Mouse (Mus musculus) telencephalon, adult 2 months (tissue): ENCODE data around the gene Sdf2.

Experiments
- DNase-seq: peaks from one replicate; pipeline ENCODE4 v3.0.0-alpha.2; 2011; ENCODE audit warnings: low read depth, low spot score

Sdf2 gene

DNA sequence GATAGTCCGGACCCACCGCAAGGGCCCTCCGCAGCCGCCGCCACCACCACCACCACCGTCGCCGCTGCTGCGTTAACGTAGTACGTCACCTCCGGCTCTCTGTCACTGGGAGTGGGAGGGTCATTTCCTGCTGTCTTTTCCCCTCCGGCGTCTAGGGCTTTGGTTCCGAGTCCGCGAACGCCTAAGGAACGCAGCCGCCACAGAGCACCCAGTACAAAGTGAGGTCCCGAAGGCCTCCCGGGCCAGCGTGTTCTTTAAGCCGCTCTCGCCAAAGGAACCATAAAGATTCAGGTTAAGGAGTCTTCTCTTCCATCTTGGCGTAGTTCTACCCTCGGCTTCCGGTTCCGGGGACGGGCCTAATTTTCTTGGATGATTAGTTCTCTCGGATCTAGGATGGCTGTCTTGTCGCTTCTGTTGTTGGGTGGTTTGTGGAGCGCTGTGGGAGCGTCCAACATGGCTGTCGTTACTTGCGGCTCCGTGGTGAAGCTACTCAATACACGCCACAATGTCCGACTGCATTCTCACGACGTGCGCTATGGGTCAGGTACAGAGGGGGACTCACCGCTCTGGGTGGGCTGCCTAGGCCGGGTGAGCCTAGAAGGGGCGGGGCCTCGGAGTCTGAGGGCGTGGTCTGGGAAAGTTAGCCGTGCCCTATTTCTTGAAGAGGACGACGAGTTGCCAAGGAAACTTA lies at the start of gene Sdf2, which contains the start of gene Supt6:
Gene Sdf2, plus strand, starts transcription at position 120 of the 691 bp plus-strand sequence.
Gene Supt6, minus strand, starts transcription at position 361 of the 691 bp plus-strand sequence.
- DNase-seq = peak; percentile 93

DNA sequence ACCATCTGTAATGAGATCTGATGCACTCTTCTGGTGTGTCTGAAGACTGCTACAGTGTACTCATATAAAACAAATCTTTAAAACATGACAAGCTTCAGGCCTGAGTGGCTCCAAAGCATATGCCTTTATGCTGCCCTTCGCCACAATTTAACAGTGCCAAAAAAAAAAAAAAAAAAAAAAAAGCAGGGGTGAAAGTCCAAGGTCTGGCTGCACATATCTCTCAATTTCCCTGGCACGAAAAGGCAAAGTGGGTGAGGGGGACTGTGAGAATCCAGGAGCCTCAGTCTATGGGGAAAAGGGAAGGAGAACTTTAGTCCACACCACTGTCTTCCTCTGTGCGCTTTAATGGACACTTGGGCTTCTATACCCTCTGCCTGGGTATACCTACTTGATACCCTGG lies 43.2 kb upstream of the Sdf2 start:
- no peak for DNase-seq

DNA sequence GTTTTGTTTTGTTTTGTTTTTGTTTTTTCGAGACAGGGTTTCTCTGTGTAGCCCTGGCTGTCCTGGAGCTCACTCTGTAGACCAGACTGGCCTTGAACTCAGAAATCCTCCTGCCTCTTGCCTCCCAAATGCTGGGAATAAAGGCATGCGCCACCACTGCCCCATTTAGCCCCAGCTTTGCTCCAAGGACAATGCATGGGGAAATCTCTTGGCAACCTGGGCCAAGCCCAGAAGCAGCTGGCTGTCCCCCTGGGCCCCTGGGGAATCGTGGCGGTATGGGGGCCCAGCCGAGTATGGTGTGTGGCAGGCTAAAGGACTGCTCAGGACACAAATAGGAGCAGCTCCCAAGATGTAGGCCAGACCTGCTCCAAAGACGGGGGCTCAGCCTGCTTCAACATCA lies 41.3 kb upstream of the Sdf2 start:
- no peak for DNase-seq

GRCm38 (mm10) chr11:78205361-78206206 lies 40.0 kb upstream of the Sdf2 start:
- DNase-seq = no peak

GRCm38 (mm10) chr11:78207190-78207589 lies 38.4 kb upstream of the Sdf2 start:
- DNase-seq = no peak

DNA sequence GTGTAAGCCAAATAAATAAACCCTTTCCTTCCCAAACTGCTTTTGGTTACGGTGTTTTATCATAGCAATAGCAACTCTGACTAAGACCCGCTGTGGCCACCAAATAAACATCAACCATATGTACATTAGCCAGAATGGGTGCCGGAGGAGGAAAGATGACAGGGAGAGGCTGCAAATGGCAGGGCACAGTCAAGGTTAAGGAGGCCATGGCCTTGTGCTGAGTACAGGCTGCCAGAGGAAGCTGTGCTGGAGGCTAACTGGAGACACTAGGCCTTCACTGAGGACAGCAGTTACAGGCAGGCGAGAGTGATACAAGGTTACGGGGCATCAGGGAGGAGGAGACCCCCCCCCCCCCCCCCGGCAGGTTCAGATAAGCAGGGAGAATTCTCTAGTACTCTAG lies 35.7 kb upstream of the Sdf2 start:
- no peak for DNase-seq

- DNase-seq = no peak
Measured at GRCm38 (mm10) chr11:78210615-78211014, 34.9 kb upstream of the Sdf2 start.

- no peak for DNase-seq
Measured at GRCm38 (mm10) chr11:78211513-78211912, 34.0 kb upstream of the Sdf2 start.

DNA sequence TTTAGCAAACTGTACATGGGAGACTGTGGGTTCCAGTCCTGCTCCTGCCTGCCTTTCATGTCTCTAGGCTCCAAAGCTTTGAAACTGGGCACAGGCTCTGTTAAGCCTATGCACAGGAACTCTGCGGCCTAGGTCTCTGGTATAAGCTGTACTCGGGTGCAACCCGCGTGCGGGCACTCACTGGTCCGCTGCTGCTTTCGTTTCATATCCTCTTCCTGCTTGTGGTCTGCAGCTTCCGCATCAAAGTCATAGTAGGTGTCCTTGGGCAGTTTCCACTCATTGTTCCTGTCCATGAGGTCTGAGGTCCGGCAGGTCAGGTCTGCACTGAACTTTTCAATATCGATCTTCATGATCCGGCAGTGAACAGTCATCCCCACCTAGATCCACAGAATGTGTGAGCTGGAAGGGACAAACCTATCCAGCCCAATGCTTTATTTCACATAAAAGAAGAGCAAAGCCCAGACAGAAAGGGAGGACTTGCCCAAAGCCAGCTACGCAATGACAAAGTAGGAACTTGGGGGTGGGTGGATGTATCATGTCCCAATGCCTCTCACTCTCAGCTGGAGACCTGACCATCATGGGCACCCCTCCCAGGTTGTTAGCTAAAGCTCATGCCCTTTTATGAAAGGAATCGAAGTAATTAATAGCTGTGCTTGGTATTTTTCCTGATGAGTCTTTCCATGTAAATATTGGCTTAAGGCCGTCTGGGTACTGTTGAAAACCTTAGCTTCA lies 32.3 kb upstream of the Sdf2 start:
- no peak for DNase-seq

DNA sequence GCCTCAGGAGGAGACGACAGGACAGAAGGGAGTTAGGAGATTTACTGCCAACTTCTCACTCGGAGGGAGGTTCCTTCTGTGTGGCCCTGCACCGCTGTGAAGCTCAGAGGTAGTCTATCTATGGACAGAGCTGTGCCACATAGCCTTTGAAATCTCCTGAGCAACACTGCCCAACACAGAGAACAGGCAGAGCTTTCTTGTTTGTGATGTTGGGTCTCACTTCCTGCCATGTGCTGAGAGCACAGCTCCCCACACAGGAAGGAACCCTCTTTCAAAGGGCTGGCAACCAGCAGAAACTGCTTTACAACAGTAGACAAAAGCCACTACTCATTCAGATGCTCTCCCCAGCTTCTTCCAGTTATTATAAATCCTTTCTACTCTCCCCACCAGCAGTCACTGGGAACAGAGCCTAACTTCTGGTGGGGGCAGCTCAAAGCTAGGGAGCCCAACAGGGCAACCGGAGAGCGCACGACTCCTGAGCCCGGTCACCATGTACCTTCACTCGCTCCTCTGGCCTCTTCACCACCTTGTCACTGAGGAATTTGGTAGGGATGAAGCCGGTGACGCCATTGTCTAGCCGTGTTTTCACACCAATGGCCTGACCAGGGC lies 29.7 kb upstream of the Sdf2 start:
- peak; percentile 16 for DNase-seq

DNA sequence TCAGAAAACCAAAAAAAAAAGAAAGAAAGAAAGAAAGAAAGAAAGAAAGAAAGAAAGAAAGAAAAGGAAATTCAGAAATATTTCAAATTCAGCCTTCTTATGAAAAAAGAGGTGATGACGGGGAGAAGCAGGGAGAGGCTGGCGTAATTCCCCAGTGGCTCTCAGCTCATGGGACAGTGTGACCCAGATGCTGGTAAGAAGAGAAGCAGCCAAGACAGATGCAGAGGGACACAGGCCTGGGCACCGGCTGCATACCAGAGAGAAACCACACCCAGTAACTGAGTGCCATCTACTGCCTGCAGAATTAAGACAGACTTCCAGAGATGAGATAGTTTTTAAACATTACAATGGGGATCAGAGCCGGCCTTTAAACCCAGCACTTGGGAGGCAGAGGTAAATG lies 22.0 kb upstream of the Sdf2 start:
- no peak for DNase-seq

GRCm38 (mm10) chr11:78231518-78231917 lies 14.0 kb upstream of the Sdf2 start:
- no peak for DNase-seq

DNA sequence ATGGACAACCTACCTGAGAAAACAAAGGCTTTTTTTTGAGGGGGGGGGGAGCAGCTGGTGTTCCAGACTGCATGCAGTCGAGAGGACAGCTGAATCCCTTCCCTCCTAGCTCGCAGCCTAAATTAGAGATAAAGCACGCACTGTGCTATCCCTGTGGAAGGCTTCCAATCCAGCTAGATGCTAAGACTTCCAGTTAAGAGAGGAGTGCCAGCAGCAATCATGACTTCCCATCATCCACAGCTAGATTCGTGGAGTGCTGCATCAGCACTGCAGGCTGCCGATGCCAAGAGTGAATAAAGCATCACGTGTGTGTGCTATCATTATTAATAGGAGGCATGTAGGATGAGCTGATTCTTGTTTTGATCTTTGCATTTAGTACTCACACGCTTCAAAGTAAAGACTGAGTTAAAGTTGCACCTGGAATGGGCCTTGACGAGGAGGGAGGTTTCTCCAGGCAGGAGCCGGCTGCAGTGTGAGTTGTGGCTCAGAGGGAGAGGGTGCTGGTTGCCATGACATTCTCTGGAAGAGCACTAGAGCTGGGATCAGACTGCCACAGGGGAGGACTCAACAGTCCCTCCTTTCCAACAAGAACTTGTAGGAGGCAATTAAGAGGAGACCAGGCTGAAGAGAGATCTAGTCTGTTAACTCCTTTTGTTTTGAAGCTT lies 5.2 kb upstream of the Sdf2 start:
- peak; percentile 89 for DNase-seq

DNA sequence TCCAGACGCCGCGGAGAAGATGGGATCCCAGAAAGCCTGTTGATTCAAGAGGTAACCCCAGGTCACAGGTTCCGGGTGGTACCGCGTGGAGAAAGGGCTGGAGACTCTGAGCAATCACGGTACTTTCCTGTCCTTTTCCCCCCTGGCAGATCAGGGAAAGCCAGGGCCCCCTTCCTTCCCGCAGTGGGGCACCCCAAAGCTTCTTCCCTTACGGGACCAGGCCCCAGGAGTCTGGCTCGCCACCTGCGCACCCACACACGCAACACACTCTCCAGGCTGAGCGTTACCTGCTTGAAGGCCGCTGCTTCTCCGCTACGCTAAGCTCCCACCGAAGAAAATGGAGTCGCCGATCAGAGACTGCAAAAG lies 302 bp upstream of the Sdf2 start:
- DNase-seq = no peak

DNA sequence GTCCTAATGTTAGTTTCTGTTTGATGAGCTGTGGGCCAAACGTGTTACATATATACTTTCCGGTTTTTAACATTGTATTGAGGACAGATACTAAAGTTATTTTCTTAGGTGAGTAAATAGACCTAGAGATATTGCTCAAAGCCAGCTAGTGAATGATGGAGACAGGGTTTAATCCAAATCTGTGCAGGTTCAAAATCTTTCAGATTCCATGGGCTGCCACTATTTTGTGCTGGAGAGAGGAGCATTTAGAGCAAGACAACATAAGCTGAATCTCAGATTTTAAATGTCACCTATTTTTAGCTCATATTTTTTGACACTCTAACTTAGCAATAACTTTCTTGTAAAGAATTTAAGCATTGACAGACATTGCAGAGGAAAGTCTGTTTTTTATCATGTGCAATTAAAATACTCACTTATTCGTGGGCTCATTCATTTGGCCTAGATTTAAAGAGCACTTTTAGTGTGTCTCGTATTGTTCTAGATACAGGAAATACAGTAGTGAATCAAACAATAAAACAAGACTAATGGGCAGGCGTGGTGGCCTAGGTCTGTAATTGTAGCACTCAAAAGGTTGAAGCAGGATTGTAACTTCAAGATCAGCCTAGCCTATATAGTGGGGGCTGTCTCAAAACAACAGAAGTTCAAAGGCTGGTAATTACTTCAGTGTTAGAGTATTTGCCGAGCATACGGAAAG lies 919 bp downstream of the Sdf2 start:
- DNase-seq = no peak

DNA sequence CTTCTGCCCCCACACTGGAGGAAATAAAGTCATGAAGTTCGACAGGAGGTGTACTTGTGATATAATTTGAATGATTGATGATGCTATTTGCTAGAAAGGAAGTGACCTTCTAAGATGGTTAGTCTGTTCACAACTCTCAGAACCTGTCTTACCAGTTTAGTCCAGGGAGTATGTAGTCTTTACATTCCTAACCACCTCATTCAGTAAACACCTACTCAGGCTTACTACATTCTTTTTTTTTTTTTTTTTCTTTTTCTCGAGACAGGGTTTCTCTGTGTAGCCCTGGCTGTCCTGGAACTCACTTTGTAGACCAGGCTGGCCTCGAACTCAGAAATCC lies 1.4 kb downstream of the Sdf2 start:
- no peak for DNase-seq

DNA sequence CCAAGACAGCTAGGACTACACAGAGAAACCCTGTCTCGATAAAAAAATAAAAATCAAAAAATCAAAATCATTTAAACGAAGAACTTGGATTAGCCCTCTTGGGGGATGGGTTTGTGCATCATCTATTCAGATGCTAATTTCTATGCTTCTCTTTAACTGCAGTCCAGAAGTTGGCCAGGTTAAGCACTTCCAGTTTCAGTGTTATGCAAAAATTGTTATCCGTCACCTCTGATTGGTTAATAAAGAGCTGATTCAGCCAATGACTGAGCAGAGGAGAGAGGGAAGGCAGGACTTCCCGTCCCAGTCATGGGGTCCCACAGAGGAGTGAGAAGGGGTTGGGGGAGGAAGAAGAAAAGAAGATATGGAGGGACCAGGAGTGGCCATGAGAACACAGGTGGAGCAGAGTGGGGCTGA lies 2.2 kb downstream of the Sdf2 start:
- DNase-seq = no peak

GRCm38 (mm10) chr11:78256618-78257017 lies 11.1 kb downstream of the Sdf2 start:
- DNase-seq = no peak

- DNase-seq = no peak
Measured at GRCm38 (mm10) chr11:78260489-78261258, 15.1 kb downstream of the Sdf2 start.
